Mouse (Mus musculus) layer of hippocampus, adult 8-10 months (tissue): Measurements from ENCODE around the gene Macrod2. TPM values are rescaled to one million over a fixed set of nuclear protein-coding genes. Genes with fewer than 3 reads are reported as not detected.

Experiments used
- DNase-seq, 2 experiments: peaks; one replicate each; pipeline ENCODE4 v3.0.0; 2022; ENCODE audit warnings: low spot score in 2 of 2
- total RNA-seq, 4 experiments: library from RNA; stranded (reverse); gene quantifications; 2 replicates each; pipeline ENCODE4 v1.2.4; 2022

The Macrod2 gene
- total RNA-seq, 4 experiments from 2014 or later = 48.3 to 54.4 (median 52.3) TPM

- DNase-seq = no peak
These were observed 1778.9 kb downstream of the Macrod2 start for GRCm38 (mm10) chr2:142174039-142174438.

DNA sequence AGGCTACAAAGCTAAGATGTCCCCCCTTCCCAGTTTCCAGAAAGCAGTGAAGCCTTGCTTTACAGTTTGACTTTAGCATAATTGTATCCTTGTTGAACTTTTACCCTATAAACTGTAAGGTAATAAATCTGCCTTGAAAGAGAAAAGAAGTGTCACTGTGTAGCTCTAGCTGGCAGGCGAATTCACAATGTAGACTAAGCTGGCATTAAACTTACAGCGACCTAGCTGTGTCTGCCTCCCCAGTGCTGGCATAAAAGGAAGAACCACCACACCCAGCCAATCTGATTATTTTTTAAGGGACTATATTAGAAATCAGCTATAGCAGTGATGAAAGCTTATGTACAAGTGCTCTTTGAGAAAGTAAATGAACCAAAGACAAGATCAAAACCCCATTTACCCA lies 1791.8 kb downstream of the Macrod2 start:
- DNase-seq = no peak

GRCm38 (mm10) chr2:142187428-142187827 lies 1792.3 kb downstream of the Macrod2 start:
- no peak for DNase-seq

- DNase-seq = no peak
These were observed 1822.3 kb downstream of the Macrod2 start for GRCm38 (mm10) chr2:142217371-142217770.

- DNase-seq = no peak
These were observed 1827.2 kb downstream of the Macrod2 start for GRCm38 (mm10) chr2:142222137-142222921.

GRCm38 (mm10) chr2:142222926-142223325 lies 1827.8 kb downstream of the Macrod2 start:
- DNase-seq = no peak

- no peak for DNase-seq
These were observed 1836.0 kb downstream of the Macrod2 start for GRCm38 (mm10) chr2:142230985-142231549.

DNA sequence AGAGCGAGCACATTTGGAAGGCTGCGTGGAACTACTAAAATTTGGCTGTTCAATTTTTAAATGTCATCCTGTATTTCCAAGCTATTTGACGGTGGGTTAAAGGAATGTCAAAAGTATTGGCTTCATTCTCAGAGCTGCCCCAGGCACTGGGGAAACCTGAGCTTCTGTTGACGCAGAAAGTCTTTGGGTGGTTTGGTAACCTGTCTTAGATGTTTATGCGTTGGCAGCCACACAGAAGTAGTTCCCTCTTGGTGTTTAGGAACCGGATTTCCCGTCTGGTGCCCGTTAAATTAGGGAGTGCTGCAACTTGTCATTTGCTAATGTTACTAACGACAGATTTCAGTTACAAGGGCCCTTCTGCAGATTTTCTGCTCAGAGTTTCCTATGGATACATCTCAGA lies 1837.7 kb downstream of the Macrod2 start:
- no peak for DNase-seq

DNA sequence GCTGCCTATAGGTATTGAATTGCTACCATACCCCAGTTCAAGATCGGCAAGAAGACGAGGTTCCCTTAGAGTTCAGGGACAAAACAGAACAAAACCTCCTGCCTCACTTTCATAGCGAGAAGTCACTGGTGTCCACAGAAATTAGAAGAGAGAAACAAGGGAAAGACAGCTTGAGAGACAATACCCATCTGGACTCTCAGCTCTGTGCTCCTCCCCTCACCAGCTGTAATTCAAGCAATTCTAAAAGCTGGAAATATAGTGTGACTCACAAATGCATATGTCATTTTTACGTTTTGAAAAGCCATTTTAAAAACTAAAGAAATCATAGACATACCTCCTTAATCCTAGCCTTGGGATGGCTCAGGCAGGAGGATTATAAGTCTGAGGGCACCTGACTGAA lies 1848.4 kb downstream of the Macrod2 start:
- DNase-seq = no peak

DNA sequence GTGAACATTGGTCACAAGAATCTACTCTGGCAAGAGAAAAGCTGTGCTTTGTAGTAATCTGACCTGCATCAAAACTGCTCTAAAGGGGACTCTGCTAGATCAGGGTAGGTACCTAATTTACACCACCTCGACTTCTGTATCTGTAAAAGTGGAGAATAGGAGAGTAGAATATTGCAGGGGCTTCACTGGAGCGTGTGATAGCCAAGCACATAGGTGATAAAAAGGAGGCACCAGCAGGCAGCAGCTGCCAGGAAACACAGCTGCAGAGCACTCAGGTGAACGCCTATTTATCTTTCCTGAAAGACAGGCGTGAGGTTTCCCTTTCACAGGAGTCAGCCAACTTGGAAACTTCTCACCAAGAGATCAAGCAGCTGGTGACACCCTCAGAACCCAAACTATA lies 1855.3 kb downstream of the Macrod2 start:
- DNase-seq = no peak

GRCm38 (mm10) chr2:142251518-142251917 lies 1856.4 kb downstream of the Macrod2 start:
- no peak for DNase-seq

- peak; percentile 63 to 87 for DNase-seq
These were observed 1858.8 kb downstream of the Macrod2 start for GRCm38 (mm10) chr2:142253913-142254312.

DNA sequence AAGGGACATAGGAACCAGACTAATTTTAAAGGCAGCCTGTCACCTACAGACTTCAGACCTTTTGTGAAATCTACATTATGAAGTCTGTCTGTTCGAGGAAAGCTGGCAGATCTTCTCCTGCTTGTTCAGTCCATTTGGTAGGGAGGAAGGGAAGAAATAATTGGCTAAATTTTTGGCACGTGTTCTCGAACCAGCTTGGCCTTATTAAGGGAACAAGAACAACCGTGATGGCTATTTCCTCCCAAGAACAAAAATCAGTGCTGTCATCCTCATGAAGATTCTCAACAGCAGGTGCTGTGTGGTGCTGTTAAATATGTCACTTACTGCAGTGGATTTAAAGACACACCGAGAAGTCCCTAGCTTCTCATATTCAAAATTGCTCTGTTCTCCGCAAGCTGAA lies 1859.5 kb downstream of the Macrod2 start:
- DNase-seq = peak in 1 of 2 experiments; percentile 33

DNA sequence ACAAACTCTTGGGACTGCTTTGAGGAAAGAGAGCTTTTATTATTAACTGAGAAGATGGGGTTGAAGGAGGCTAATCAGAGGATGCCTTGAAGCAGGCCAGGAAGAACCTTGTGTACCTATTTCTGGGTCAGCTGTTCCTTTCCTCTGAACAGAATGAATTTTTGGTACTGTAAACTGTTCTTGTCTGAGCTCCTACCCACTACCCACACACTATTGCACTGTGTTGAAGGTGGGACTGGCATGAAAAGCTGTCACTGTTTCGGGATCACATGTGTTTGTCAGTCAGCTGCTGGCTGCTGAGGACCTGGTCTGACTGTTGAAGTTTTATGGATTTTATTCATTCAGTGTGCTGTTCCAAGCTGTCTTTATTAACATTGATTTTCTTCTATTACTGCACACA lies 1862.4 kb downstream of the Macrod2 start:
- no peak for DNase-seq

DNA sequence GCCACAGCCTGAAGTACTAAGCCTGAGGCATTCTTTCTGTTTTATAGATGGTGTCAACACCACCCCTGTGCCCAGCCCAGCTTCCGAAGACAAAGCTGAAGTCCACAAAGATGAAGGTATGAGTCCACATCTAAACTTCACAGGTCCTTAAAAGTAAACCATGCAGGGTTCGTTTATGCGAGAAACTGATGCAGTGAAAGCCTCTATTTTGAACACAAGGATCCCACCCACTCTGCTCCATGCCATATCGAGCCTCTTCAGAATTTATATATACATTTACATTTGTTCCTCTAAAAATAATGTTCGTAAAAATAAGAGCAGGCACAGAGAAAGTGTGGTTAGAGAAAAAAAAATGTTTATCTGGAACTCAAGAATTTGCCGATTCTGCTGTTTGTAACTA lies 1865.9 kb downstream of the Macrod2 start:
- no peak for DNase-seq

DNA sequence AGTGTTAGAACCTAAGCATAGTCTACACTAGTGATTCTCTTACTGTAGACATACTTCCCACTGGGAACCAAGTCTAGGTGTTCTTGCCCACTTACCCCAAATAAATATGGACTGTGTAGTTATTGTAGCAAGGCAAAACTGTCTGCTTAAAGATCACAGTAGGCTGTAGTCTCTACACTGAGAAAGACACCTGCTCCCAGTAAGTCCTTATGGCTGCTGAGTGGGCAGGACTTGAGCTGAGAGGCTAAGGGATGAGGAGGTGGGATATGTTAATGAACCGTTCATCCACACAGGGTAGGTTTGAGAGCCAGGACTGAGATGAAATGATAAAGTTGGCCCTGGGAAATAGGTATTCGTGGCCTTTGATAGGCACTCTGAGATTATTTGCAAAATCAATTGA lies 1869.6 kb downstream of the Macrod2 start:
- DNase-seq = no peak

- DNase-seq = no peak
These were observed 1872.7 kb downstream of the Macrod2 start for GRCm38 (mm10) chr2:142267836-142268235.

GRCm38 (mm10) chr2:142286761-142287160 lies 1891.7 kb downstream of the Macrod2 start:
- no peak for DNase-seq

DNA sequence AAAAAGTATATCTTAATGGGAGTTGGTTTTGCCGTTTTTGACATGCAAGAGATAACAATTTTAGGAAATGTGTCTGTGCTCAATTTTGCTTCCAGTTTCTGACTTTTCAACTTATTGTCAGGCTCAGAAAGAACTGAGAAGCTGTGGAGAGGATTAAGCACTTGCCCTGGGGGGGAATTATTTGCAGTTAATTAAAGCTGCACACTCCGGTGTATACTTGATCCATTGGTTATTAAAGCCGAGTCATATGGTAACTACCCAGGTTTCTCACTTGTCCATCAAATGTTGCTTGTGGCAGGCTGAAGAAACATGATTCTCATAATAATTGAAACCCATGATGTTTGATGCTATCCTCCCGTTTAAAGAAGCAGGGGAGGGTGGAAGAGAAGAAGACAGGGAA lies 1899.7 kb downstream of the Macrod2 start:
- DNase-seq = no peak

- DNase-seq = no peak
These were observed 1908.2 kb downstream of the Macrod2 start for GRCm38 (mm10) chr2:142303098-142303911.

GRCm38 (mm10) chr2:142303912-142304182 lies 1908.7 kb downstream of the Macrod2 start:
- DNase-seq = no peak

GRCm38 (mm10) chr2:142323158-142323557 lies 1928.0 kb downstream of the Macrod2 start:
- DNase-seq = no peak

DNA sequence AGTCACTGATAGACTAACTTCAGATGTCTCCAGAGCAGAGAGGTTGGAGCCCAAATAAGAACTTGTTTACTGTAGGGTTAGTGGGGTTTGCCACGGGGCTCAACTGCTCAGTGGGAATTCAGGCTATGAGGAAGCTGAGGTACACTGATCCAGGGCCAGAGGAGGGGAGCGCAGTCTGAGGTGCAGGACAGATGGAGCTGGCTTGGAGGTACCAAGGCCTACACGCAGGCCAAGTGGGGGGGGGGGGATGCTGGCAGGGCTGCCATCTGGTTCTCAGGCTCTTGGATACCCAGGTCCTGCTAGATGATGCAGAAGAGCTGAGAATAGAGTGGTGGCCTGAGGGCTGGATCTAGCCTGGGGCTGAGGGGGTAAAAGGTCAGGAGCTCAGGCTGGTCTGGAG lies 1931.6 kb downstream of the Macrod2 start:
- no peak for DNase-seq
